Mouse (Mus musculus) limb, embryonic 10.5 days (tissue): ENCODE data around the gene Wdr26. TPM values are rescaled to one million over a fixed set of nuclear protein-coding genes. Genes with fewer than 3 reads are reported as not detected.

Experiments used
- DNase-seq: peaks from one replicate; pipeline ENCODE4 v3.0.0-alpha.2; 2017; ENCODE audit warnings: low spot score
- H3K27ac ChIP-seq: fragments of 300-500 bp; sonication (generic); 2 replicates; pipeline ENCODE4 v1.5.1; 2016; ENCODE audit warnings: mild to moderate bottlenecking
- H3K27me3 ChIP-seq: fragments of 300-500 bp; sonication (generic); 2 replicates; pipeline ENCODE4 v1.6.1; 2016; ENCODE audit warnings: low read depth, mild to moderate bottlenecking; ENCODE audit not compliant: poor library complexity, severe bottlenecking
- H3K36me3 ChIP-seq: fragments of 300-500 bp; sonication (generic); 2 replicates; pipeline ENCODE4 v1.6.1; 2016; ENCODE audit warnings: mild to moderate bottlenecking, moderate library complexity
- H3K4me1 ChIP-seq: fragments of 300-500 bp; sonication (generic); 2 replicates; pipeline ENCODE4 v1.6.1; 2016
- H3K4me3 ChIP-seq: fragments of 300-500 bp; sonication (generic); 2 replicates; pipeline ENCODE4 v1.5.1; 2016; ENCODE audit warnings: mild to moderate bottlenecking, moderate library complexity
- H3K9me3 ChIP-seq: fragments of 300-500 bp; sonication (generic); replicated peaks from 2 replicates; pipeline ENCODE4 v1.6.1; 2016; ENCODE audit warnings: mild to moderate bottlenecking
- WGBS: fragments of 180-500 bp; shearing (Covaris S2); methylation state at CpG from one replicate; pipeline ENCODE4 v1.1.7; 2016; 5-methylcytosine and 5-hydroxymethylcytosine counted together
- polyA plus RNA-seq: library from polyadenylated mRNA; unstranded; fragments of >200 nt; fragmentation: Nextera tagmentation; extraction: Ambion mirVana; gene quantifications from 2 replicates; pipeline ENCODE4 v1.2.1, GENCODE M21; 2016

Wdr26 gene
- polyA plus RNA-seq, 1 experiment from 2014 or later, result 27.7 TPM

- Histone ChIP-seq H3K27me3 (no peaks in the 10 kb centered on the region), H3K9me3 (no peaks in the 10 kb centered on the region), H3K4me3 (peak overlapping the region; percentile 100), H3K4me1 (peaks cover 30% of the 10 kb centered on the region), H3K36me3 (peaks cover 39% of the 10 kb centered on the region), H3K27ac (peak overlapping the region; percentile 98; the same call in 1 of the 2 replicates)
- DNase-seq, result no peak
- WGBS, result 21% methylated on average over 4 of the region's 4 CpGs
Measured at GRCm38 (mm10) chr1:181210147-181210546, 1.7 kb downstream of the Wdr26 start.

GRCm38 (mm10) chr1:181199446-181199845 lies 12.4 kb downstream of the Wdr26 start:
- peaks cover 95% of the 10 kb centered on the region for H3K36me3 ChIP-seq
- WGBS, result 93% methylated on average over 4 of the region's 4 CpGs
- no peaks in the 10 kb centered on the region for H3K4me1 ChIP-seq
- H3K9me3 ChIP-seq, result no peaks in the 10 kb centered on the region
- DNase-seq, result no peak
- no peak overlapping the region for H3K4me3 ChIP-seq
- H3K27me3 ChIP-seq, result no peaks in the 10 kb centered on the region
- no peak overlapping the region for H3K27ac ChIP-seq

GRCm38 (mm10) chr1:181188925-181189324 lies 22.9 kb downstream of the Wdr26 start:
- no peak for DNase-seq
- Histone ChIP-seq H3K36me3 (peaks cover 99% of the 10 kb centered on the region), H3K27me3 (no peaks in the 10 kb centered on the region), H3K4me1 (no peaks in the 10 kb centered on the region), H3K4me3 (no peak overlapping the region), H3K9me3 (no peaks in the 10 kb centered on the region), H3K27ac (no peak overlapping the region)
- 92% methylated on average over 4 of the region's 4 CpGs for WGBS

- peaks cover 83% of the 10 kb centered on the region for H3K36me3 ChIP-seq
- H3K9me3 ChIP-seq, result no peaks in the 10 kb centered on the region
- DNase-seq, result no peak
- 83% methylated on average over 8 of the region's 8 CpGs for WGBS
- H3K27me3 ChIP-seq, result no peaks in the 10 kb centered on the region
- no peak overlapping the region for H3K27ac ChIP-seq
- no peaks in the 10 kb centered on the region for H3K4me1 ChIP-seq
- H3K4me3 ChIP-seq, result no peak overlapping the region
Measured at GRCm38 (mm10) chr1:181170210-181170609, 41.6 kb downstream of the Wdr26 start.

DNA sequence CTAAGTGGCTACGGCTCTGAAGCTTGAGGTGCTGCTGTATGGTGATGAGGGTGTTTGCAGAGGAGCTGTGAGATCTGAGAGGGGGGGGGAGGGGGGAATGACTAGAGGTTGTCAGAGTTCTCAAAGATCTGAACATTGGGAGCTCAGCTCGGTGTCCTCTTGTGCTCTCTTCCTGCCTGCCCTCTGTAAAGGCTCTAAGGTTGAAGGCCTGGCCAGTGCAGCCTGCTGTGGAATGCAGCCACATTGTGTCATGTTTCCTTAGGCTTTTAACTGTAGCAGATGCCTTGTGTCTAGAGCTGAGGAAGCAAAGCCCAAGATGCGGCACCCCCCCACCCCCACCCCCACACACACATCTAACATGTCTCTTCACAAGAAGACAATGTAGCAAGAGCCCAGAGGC lies 43.4 kb downstream of the Wdr26 start:
- WGBS, result 73% methylated on average over 3 of the region's 3 CpGs
- H3K4me3 ChIP-seq, result no peak overlapping the region
- no peaks in the 10 kb centered on the region for H3K4me1 ChIP-seq
- no peak overlapping the region for H3K27ac ChIP-seq
- H3K9me3 ChIP-seq, result no peaks in the 10 kb centered on the region
- peaks cover 85% of the 10 kb centered on the region for H3K36me3 ChIP-seq
- no peaks in the 10 kb centered on the region for H3K27me3 ChIP-seq
- no peak for DNase-seq

- H3K27me3 ChIP-seq, result no peaks in the 10 kb centered on the region
- peaks cover 89% of the 10 kb centered on the region for H3K36me3 ChIP-seq
- no peak for DNase-seq
- no peak overlapping the region for H3K27ac ChIP-seq
- 90% methylated on average over 2 of the region's 2 CpGs for WGBS
- no peaks in the 10 kb centered on the region for H3K4me1 ChIP-seq
- no peak overlapping the region for H3K4me3 ChIP-seq
- H3K9me3 ChIP-seq, result no peaks in the 10 kb centered on the region
Measured at GRCm38 (mm10) chr1:181167816-181168215, 44.0 kb downstream of the Wdr26 start.

GRCm38 (mm10) chr1:181151541-181151940 lies 60.3 kb downstream of the Wdr26 start:
- no peak for DNase-seq

DNA sequence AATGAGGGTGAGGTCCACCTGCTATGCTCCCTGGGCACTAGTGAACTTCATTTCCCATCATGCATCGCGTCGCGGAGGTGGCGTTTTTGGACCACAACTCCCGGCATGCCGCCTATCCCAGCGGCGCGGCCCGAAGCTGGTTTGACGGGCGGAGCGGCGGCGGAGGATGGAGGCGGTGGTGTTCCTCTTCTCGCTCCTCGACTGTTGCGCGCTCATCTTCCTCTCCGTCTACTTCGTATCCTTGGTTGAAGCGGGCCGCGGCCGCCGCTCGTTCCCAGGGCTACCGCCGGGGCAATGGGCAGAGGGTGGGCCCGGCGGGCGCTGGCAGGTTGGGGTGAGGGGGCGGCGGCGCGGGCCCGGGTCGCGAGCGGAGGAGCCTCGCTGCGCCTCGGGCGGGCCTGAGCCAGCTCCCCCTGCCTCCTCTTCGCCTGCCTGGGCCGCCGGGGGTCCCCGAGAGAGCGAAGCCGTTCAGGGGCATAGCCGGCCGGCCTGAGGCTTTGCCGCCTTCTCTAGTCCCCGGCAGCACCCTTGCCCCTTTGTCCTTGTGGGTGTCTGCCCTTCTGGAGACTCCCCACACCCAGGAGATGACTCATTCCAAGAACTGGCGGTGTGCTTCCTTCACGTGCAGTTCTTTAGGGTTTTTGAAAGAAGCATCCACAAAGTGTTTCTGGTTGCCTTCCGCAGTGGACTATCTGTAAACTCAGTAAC lies 60.8 kb downstream of the Wdr26 start:
- DNase-seq, result peak; percentile 93
- Histone ChIP-seq H3K27ac (peak overlapping the region; percentile 95), H3K36me3 (peaks cover 28% of the 10 kb centered on the region), H3K27me3 (no peaks in the 10 kb centered on the region), H3K4me3 (peak overlapping the region; percentile 95), H3K4me1 (peaks cover 15% of the 10 kb centered on the region), H3K9me3 (no peaks in the 10 kb centered on the region)
- under 1% methylated on average over 59 of the region's 59 CpGs for WGBS

More at GRCm38 (mm10) chr1:181151541-181151940, 60.3 kb downstream of the Wdr26 start:
- H3K9me3 ChIP-seq, result no peaks in the 10 kb centered on the region
- 51% methylated on average over 5 of the region's 5 CpGs for WGBS
- H3K4me3 ChIP-seq, result peak overlapping the region; percentile 95
- H3K27me3 ChIP-seq, result no peaks in the 10 kb centered on the region
- peaks cover 14% of the 10 kb centered on the region for H3K4me1 ChIP-seq
- peaks cover 34% of the 10 kb centered on the region for H3K36me3 ChIP-seq
- peak overlapping the region; percentile 95 for H3K27ac ChIP-seq

DNA sequence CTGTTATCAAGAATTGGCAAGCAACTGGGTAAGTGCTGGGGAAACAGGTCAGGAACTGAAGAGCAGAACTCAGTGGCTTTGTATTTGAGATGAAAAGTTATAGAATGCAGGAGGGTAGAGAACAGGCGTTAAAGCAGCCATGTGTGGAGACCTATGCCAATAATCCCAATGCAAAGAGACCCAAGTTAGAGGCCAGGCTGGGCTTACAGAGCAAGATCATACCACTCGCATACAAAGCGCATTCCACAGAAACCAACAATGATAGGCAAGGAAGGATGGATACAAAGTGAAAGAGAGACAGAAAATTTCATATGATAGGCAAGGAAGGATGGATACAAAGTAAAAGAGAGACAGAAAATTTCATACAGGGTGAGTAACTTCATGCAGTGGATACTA lies 61.4 kb downstream of the Wdr26 start:
- Histone ChIP-seq H3K9me3 (no peaks in the 10 kb centered on the region), H3K4me1 (peaks cover 20% of the 10 kb centered on the region), H3K36me3 (peaks cover 23% of the 10 kb centered on the region), H3K4me3 (peak overlapping the region; percentile 95), H3K27me3 (no peaks in the 10 kb centered on the region), H3K27ac (peak overlapping the region; percentile 95; the same call in 1 of the 2 replicates)
- no peak for DNase-seq
- 77% methylated on average over 3 of the region's 3 CpGs for WGBS

DNA sequence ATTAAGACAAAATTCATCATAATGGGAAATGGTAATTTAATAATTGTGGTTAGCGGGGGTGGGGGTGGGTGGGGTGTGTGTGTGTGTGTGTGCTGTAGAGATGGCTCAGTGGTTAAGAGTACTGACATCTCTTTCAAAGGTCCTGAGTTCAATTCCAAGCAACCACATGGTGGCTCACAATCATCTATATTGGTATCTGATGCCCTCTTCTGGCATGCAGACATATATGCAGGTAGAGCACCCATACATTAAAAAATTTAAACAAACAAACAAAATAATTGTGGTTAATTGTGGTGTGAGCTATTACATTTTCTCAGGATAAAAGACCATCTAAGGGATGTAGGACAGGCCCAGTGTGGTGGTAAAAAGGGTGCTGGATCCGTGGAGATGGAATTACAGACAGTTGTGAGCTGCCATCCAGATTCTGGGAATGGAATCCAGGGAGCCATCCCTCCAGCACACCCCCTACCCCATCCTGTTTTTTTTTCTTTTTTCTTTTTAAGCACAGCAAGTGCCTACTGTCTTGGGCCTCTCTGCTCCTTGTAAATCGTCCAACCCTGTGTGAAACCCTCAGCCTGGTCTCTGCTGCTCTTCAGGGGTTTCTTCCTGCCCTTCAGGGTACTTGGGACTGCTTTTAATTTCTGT lies 62.3 kb downstream of the Wdr26 start:
- no peak for DNase-seq
- H3K36me3 ChIP-seq, result peaks cover 13% of the 10 kb centered on the region
- no peaks in the 10 kb centered on the region for H3K27me3 ChIP-seq
- 77% methylated on average over 3 of the region's 3 CpGs for WGBS
- peaks cover 27% of the 10 kb centered on the region for H3K4me1 ChIP-seq
- no peak overlapping the region for H3K4me3 ChIP-seq
- H3K9me3 ChIP-seq, result no peaks in the 10 kb centered on the region
- no peak overlapping the region for H3K27ac ChIP-seq

GRCm38 (mm10) chr1:181148540-181148939 lies 63.3 kb downstream of the Wdr26 start:
- no peak overlapping the region for H3K4me3 ChIP-seq
- H3K27me3 ChIP-seq, result no peaks in the 10 kb centered on the region
- H3K27ac ChIP-seq, result no peak overlapping the region
- H3K9me3 ChIP-seq, result no peaks in the 10 kb centered on the region
- WGBS, result 68% methylated on average over 5 of the region's 5 CpGs
- DNase-seq, result no peak
- peaks cover 27% of the 10 kb centered on the region for H3K4me1 ChIP-seq
- peaks cover 4% of the 10 kb centered on the region; the same call in 1 of the 2 replicates for H3K36me3 ChIP-seq

- DNase-seq, result no peak
- peaks cover 26% of the 10 kb centered on the region for H3K4me1 ChIP-seq
- no peak overlapping the region for H3K27ac ChIP-seq
- H3K27me3 ChIP-seq, result no peaks in the 10 kb centered on the region
- WGBS, result 93% methylated on average over 2 of the region's 2 CpGs
- no peak overlapping the region for H3K4me3 ChIP-seq
- H3K9me3 ChIP-seq, result no peaks in the 10 kb centered on the region
- H3K36me3 ChIP-seq, result peaks cover 14% of the 10 kb centered on the region
Measured at GRCm38 (mm10) chr1:181146187-181146586, 65.6 kb downstream of the Wdr26 start.

DNA sequence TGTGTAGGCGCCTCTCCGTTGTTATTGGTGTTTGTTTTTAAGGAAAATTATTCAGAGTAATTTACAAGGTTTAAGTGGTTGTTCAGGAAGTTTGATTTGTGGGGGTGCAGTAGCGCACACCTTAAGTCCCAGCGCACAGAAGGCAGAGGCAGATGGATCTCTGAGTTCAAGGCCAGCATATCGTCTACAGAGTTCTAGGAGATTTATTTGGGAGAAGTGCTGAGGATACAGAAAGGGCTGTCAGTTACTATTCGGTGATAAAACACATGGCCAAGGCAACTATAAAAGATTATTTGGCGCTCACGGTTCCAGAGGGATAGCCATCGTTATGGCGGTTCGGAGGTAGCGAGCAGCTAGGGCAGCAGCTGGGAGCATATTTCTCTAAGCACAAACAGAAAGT lies 66.8 kb downstream of the Wdr26 start:
- WGBS, result 16% methylated on average over 12 of the region's 12 CpGs
- no peaks in the 10 kb centered on the region for H3K9me3 ChIP-seq
- no peak for DNase-seq
- H3K4me1 ChIP-seq, result peaks cover 26% of the 10 kb centered on the region
- peak overlapping the region; percentile 87 for H3K4me3 ChIP-seq
- no peaks in the 10 kb centered on the region for H3K27me3 ChIP-seq
- peak overlapping the region; percentile 89 for H3K27ac ChIP-seq
- H3K36me3 ChIP-seq, result peaks cover 27% of the 10 kb centered on the region
